Mouse (Mus musculus) embryonic facial prominence, embryonic 14.5 days (tissue): Measurements from ENCODE around the gene Sox6. TPM values are rescaled to one million over a fixed set of nuclear protein-coding genes. Genes with fewer than 3 reads are reported as not detected.

Experiments
- ATAC-seq: fragments of 200-750 bp; cut with Nextera tagmentation; 2 replicates; pipeline ENCODE4 v1.8.0; 2017; ENCODE audit warnings: low read depth, moderate number of reproducible peaks, moderate TSS enrichment
- DNase-seq: peaks from one replicate; pipeline ENCODE4 v3.0.0-alpha.2; 2015; ENCODE audit warnings: low spot score
- H3K27ac ChIP-seq: fragments of 300-500 bp; sonication (generic); replicated peaks from 2 replicates; pipeline ENCODE4 v1.5.1; 2014; ENCODE audit warnings: low read depth, mild to moderate bottlenecking, low read length, moderate library complexity
- H3K27me3 ChIP-seq: fragments of 300-500 bp; sonication (generic); replicated peaks from 2 replicates; pipeline ENCODE4 v1.6.1; 2014; ENCODE audit warnings: low read length; ENCODE audit not compliant: control insufficient read depth, insufficient read depth
- H3K36me3 ChIP-seq: fragments of 300-500 bp; sonication (generic); 2 replicates; pipeline ENCODE4 v1.6.1; 2014; ENCODE audit warnings: low read length, mixed read lengths; ENCODE audit not compliant: control insufficient read depth, insufficient read depth
- H3K4me1 ChIP-seq: fragments of 300-500 bp; sonication (generic); 2 replicates; pipeline ENCODE4 v1.6.1; 2014; ENCODE audit warnings: antibody characterized with exemption, low read length; ENCODE audit not compliant: control insufficient read depth, insufficient read depth
- H3K4me2 ChIP-seq: fragments of 300-500 bp; sonication (generic); 2 replicates; pipeline ENCODE4 v1.6.1; 2014; ENCODE audit warnings: low read depth, mild to moderate bottlenecking, low read length, moderate library complexity, mixed read lengths
- H3K4me3 ChIP-seq: fragments of 300-500 bp; sonication (generic); 2 replicates; pipeline ENCODE4 v1.5.1; 2014; ENCODE audit warnings: low read depth, mild to moderate bottlenecking, low read length
- H3K9ac ChIP-seq: fragments of 300-500 bp; sonication (generic); 2 replicates; pipeline ENCODE4 v1.6.1; 2014; ENCODE audit warnings: low read depth, mild to moderate bottlenecking, low read length, moderate library complexity, mixed read lengths
- H3K9me3 ChIP-seq: fragments of 300-500 bp; sonication (generic); 2 replicates; pipeline ENCODE4 v1.6.1; 2016; ENCODE audit warnings: low read length; ENCODE audit not compliant: control insufficient read depth
- WGBS: fragments of 180-500 bp; shearing (Covaris S2); extraction: QIAGEN DNeasy Blood & Tissue Kit; methylation state at CpG from one replicate; pipeline ENCODE4 v1.1.7; 2014; 5-methylcytosine and 5-hydroxymethylcytosine counted together
- polyA plus RNA-seq: library from polyadenylated mRNA; unstranded; fragments of >200 nt; fragmentation: Nextera tagmentation; extraction: Ambion mirVana; gene quantifications from 2 replicates; pipeline ENCODE4 v1.2.1, GENCODE M21; 2014

Gene Sox6
- polyA plus RNA-seq, 1 experiment from 2014 or later: 49.9 TPM

- no peak overlapping the region for H3K9ac ChIP-seq
- no peak overlapping the region for H3K27ac ChIP-seq
- no peaks in the 10 kb centered on the region for H3K9me3 ChIP-seq
- H3K4me1 ChIP-seq: peaks cover 6% of the 10 kb centered on the region
- H3K4me3 ChIP-seq: no peak overlapping the region
- WGBS: 52% methylated on average over 10 of the region's 10 CpGs
- ATAC-seq (no peak), DNase-seq (no peak)
- H3K27me3 ChIP-seq: peaks cover 8% of the 10 kb centered on the region
- H3K4me2 ChIP-seq: no peak overlapping the region
- H3K36me3 ChIP-seq: no peaks in the 10 kb centered on the region
Measured at GRCm38 (mm10) chr7:115511777-115512176, 526.8 kb downstream of the Sox6 start.

DNA sequence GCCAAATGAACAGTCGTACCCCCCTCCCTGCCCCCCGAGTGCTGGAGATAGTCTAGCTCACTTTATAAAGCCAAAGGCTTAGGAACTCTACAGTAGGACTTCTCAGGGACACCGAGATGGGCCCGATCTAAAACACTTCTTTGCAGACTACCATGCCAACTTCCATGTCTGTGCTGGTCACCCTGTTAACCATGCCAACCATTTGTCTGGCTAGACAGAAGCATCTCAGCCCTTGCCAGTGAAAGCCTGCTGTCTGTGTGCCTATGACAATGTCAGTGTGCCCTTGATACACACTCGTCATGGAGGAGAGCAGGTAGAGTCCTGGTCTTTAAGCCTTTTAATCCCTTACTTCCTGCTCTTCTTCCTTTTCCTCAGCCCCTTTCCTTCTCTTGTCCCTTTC, 527.5 kb downstream of the Sox6 start:
- Histone ChIP-seq H3K27me3 (peaks cover 8% of the 10 kb centered on the region), H3K4me1 (peaks cover 6% of the 10 kb centered on the region), H3K27ac (no peak overlapping the region), H3K9me3 (no peaks in the 10 kb centered on the region), H3K4me2 (no peak overlapping the region), H3K4me3 (no peak overlapping the region), H3K36me3 (no peaks in the 10 kb centered on the region), H3K9ac (no peak overlapping the region)
- no peak for DNase-seq
- 86% methylated on average over 5 of the region's 5 CpGs for WGBS
- ATAC-seq: no peak

GRCm38 (mm10) chr7:115510045-115510444, 528.6 kb downstream of the Sox6 start:
- no peaks in the 10 kb centered on the region for H3K9me3 ChIP-seq
- peaks cover 8% of the 10 kb centered on the region for H3K27me3 ChIP-seq
- DNase-seq (peak; percentile 81), ATAC-seq (peak; percentile 72)
- no peaks in the 10 kb centered on the region for H3K36me3 ChIP-seq
- H3K4me3 ChIP-seq: no peak overlapping the region
- peaks cover 6% of the 10 kb centered on the region for H3K4me1 ChIP-seq
- H3K27ac ChIP-seq: no peak overlapping the region
- whole genome bisulfite sequencing: 45% methylated on average over 5 of the region's 5 CpGs
- H3K4me2 ChIP-seq: no peak overlapping the region
- H3K9ac ChIP-seq: no peak overlapping the region

- no peak for ATAC-seq
- Histone ChIP-seq H3K4me3 (no peak overlapping the region), H3K36me3 (no peaks in the 10 kb centered on the region), H3K4me2 (no peak overlapping the region), H3K9ac (no peak overlapping the region), H3K27ac (no peak overlapping the region), H3K4me1 (peaks cover 17% of the 10 kb centered on the region), H3K9me3 (no peaks in the 10 kb centered on the region), H3K27me3 (peaks cover 7% of the 10 kb centered on the region; the same call in 1 of the 2 replicates)
- no peak for DNase-seq
- 72% methylated on average over 6 of the region's 6 CpGs for WGBS
Measured at GRCm38 (mm10) chr7:115506385-115506784, 532.2 kb downstream of the Sox6 start.

DNA sequence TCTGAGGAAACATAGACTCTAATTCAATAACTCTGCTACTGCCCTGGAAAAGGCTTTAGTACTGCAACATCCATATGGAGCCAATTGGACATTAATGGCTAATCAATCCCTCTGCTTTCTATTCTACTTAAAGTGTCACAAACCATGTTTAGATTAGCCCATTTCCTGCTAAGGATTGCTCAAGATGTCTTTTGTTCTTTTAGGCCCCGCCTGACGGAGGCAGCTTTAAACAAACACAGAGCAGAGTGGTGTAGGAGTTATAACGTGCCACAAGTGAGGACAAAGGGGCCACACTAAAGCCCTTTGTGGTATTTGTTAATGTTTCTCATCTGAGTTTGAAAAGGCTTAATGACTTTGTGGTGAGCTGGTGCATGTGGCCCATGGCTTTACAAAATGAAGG, 537.1 kb downstream of the Sox6 start:
- no peak overlapping the region for H3K4me3 ChIP-seq
- peaks cover 19% of the 10 kb centered on the region; the same call in 1 of the 2 replicates for H3K4me1 ChIP-seq
- no peak overlapping the region for H3K4me2 ChIP-seq
- peak; percentile 63; the same call in 1 of the 2 replicates for ATAC-seq
- no peaks in the 10 kb centered on the region for H3K9me3 ChIP-seq
- H3K9ac ChIP-seq: no peak overlapping the region
- DNase-seq: peak; percentile 55
- peaks cover 3% of the 10 kb centered on the region; the same call in 1 of the 2 replicates for H3K27me3 ChIP-seq
- H3K27ac ChIP-seq: no peak overlapping the region
- whole genome bisulfite sequencing: 34% methylated on average over 3 of the region's 3 CpGs
- H3K36me3 ChIP-seq: no peaks in the 10 kb centered on the region

DNA sequence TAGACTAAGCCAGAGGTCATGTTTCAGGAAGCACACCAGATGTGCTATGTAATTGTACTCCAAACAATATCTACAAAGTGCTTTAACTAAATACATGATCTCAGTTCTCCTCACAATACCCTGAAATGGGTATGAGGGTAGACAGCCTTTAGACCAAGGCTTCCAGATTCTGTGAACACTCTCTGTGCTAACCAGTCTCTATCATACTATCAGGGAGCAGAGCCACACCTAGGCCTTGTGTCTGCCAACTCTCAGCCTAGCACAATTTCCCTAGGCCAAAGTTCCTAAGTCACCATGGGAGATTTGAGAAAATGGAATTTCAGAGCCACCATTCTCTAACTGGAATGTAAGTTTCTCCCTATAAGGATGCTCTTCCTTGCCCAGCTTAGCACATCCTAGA, 537.8 kb downstream of the Sox6 start:
- H3K4me2 ChIP-seq: no peak overlapping the region
- DNase-seq (no peak), ATAC-seq (no peak)
- no peak overlapping the region for H3K9ac ChIP-seq
- H3K4me3 ChIP-seq: no peak overlapping the region
- no peaks in the 10 kb centered on the region for H3K9me3 ChIP-seq
- H3K4me1 ChIP-seq: peaks cover 19% of the 10 kb centered on the region; the same call in 1 of the 2 replicates
- H3K36me3 ChIP-seq: no peaks in the 10 kb centered on the region
- H3K27ac ChIP-seq: no peak overlapping the region
- peaks cover 3% of the 10 kb centered on the region; the same call in 1 of the 2 replicates for H3K27me3 ChIP-seq

GRCm38 (mm10) chr7:115500170-115500569, 538.4 kb downstream of the Sox6 start:
- H3K4me1 ChIP-seq: peaks cover 19% of the 10 kb centered on the region; the same call in 1 of the 2 replicates
- H3K27me3 ChIP-seq: peaks cover 8% of the 10 kb centered on the region; the same call in 1 of the 2 replicates
- H3K9ac ChIP-seq: no peak overlapping the region
- H3K9me3 ChIP-seq: no peaks in the 10 kb centered on the region
- H3K4me3 ChIP-seq: no peak overlapping the region
- ATAC-seq: no peak
- WGBS: 45% methylated on average over 7 of the region's 7 CpGs
- DNase-seq: no peak
- no peaks in the 10 kb centered on the region for H3K36me3 ChIP-seq
- H3K27ac ChIP-seq: no peak overlapping the region
- no peak overlapping the region for H3K4me2 ChIP-seq

DNA sequence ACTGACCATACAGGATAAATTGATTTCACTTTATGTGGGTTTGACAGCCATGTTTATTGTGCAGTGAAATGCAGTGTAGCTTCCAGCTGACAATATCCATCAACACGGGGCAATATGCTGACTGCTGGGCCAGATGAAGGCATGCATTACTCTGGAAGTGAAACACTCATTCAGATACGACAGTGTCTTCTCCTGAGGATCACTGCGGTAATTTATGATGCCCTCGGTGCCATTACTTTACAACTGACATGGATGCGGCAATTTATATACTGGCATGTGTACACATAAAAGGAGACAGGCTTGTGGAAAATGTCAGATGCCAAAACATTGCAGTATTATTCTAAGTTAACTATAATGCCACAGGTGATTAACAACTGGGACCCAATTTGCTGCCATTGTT, 546.9 kb downstream of the Sox6 start:
- Histone ChIP-seq H3K9me3 (no peaks in the 10 kb centered on the region), H3K27me3 (peaks cover 34% of the 10 kb centered on the region; the same call in 1 of the 2 replicates), H3K4me1 (peaks cover 5% of the 10 kb centered on the region; the same call in 1 of the 2 replicates), H3K9ac (no peak overlapping the region), H3K36me3 (no peaks in the 10 kb centered on the region), H3K4me2 (no peak overlapping the region), H3K27ac (no peak overlapping the region), H3K4me3 (no peak overlapping the region)
- WGBS: 83% methylated on average over 5 of the region's 5 CpGs
- ATAC-seq (no peak), DNase-seq (no peak)

GRCm38 (mm10) chr7:115489608-115490007, 549.0 kb downstream of the Sox6 start:
- ATAC-seq (no peak), DNase-seq (no peak)
- Histone ChIP-seq H3K9ac (no peak overlapping the region), H3K4me3 (no peak overlapping the region), H3K4me2 (no peak overlapping the region), H3K36me3 (no peaks in the 10 kb centered on the region), H3K4me1 (peaks cover 13% of the 10 kb centered on the region; the same call in 1 of the 2 replicates), H3K9me3 (no peaks in the 10 kb centered on the region), H3K27me3 (peaks cover 28% of the 10 kb centered on the region; the same call in 1 of the 2 replicates), H3K27ac (peak overlapping the region; percentile 33; the same call in 1 of the 2 replicates)
- 60% methylated on average over 10 of the region's 10 CpGs for WGBS
